Mouse (Mus musculus): ENCODE data around the gene Micu1.

Micu1 gene

DNA sequence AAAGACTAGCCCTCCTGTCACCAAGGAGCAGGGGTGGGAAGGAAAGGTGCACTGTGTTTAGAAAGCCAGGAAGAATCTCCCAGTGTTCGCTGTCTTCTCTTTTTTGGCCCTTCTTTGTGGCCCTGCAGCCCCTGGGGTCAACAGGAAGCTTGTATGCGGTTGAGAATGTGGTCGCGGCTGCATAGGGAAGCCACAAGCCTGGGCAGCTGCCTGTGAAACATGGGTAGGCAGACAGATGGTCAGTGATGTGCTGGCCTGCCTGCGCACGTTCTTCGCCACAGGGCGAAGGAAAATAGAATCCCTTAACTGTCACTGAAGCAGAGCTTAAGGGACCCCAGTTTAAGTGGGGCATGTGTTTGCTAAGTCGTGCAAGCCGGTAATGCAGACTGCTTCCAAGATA lies 120.6 kb downstream of the Micu1 start:
- in situ Hi-C loops (cut with MboI; ENCODE audit: low pct_unique_long_range_greater_than_20kb in 1 of 2, low sequenced_read_pairs in 2 of 2, unreplicated experiment in 1 of 2), result no loop called here

DNA sequence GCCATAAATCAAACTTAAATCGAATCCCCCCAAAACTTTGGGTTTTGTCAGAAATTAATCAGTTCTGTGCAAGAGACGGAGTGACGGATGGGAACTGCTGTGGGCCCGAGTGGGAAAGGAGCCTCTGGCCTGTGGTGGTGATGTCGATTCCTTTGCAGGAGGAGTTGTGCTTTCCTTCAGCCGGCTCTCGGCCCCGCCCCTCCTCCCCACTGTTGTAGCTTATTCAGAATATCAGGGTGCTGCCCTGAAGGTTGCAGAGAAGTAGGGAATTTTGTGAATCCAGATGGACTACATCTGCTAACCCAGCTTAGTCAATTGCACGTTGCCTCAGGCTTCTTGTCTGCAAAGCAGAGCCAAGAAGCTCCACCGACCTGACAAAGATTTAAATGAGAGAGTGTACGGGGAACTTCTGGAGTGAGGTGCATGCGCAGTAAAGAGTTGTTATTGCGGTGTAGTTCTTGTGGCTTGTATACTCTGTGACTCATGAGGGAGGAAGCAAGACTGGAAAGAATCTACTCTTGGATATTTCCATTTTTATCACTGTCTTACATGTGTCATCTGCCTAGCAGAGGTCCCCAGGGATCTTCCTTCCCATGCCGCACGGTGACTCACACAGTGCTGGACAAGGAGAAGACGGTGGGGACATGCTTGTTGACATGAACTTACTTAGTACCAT lies 123.0 kb downstream of the Micu1 start:
- in situ Hi-C loops (cut with MboI; ENCODE audit: low pct_unique_long_range_greater_than_20kb in 1 of 2, low sequenced_read_pairs in 2 of 2, unreplicated experiment in 1 of 2), result no loop called here

DNA sequence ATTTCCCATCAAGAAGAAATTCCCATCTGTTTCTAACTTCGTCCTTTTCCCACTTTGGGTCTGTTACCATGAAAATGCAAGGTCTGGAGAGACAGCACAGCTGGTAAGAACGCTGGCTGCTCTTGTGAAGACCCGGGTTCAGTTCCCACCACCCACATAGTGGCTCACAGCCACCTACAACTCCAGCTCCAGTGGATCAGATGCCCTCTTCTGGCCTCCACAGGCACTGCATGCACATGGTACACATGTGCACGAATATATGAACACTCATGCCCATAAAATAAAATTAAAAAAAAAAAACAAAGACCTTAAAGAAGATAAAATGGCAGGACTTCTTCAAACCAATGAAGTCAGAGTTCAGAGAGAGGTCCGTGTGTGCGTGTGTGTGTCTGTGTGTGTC lies 127.6 kb downstream of the Micu1 start:
- in situ Hi-C loops (cut with MboI; ENCODE audit: low pct_unique_long_range_greater_than_20kb in 1 of 2, low sequenced_read_pairs in 2 of 2, unreplicated experiment in 1 of 2), result no loop called here

DNA sequence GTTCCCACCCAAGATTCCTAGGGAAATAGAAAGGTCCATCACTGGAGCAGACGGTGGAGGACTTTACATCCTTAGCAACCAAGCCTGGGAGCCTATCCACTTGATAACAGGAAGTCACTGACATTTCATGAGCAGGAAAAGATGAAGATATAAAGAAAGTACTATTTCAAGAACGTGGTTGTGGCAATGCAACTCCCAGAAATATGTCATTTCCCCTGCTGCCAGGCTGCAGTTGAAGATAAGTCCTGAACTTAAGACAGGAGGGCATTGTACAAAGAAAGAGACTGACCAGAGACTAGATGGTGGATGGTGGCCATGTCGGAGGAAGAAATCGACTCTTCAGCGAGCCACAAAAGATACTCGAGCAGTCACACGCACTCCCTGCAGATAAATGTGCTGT lies 129.7 kb downstream of the Micu1 start:
- in situ Hi-C loops (cut with MboI; ENCODE audit: low pct_unique_long_range_greater_than_20kb in 1 of 2, low sequenced_read_pairs in 2 of 2, unreplicated experiment in 1 of 2), result no loop called here

DNA sequence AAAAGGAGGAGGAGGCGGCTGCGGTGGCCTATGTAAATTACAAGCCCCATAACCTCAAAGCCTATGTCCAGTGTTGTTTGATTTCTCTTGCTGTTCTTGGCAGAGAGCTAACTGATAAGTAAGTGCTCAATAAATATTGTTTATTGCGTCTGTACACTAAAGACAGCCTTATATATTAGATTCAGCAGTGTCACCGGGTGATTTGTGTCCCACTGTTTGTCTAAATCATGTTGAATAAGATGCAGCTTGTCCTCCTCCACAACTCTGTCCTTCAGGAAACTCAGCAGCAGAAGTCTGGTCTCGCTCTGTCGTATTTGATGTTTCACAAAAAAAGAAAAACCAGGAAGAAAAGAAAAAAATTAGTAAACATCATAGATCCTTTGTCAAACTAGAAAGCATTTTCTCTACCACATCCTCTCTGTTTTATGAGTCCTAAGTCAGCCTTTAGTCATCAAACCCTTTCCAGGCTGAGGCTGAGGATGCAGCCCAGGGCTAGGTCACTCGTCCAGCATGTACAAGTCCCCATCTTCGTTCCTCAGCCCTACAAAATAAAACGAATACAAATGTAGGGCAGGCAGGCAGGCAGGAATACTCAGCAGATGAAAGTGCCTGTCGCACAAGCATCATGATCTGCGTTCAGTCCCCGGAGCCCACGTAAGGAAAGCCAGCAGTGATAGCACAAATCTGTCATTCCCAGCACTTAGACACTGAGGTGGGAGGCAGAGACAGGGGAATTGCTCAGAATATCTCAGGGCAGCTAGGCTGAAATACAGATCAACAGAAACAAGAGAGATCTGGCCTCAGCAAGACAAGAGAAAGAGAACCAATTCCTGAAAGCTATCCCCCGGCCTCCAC lies 133.3 kb downstream of the Micu1 start:
- in situ Hi-C loops (cut with MboI; ENCODE audit: low pct_unique_long_range_greater_than_20kb in 1 of 2, low sequenced_read_pairs in 2 of 2, unreplicated experiment in 1 of 2), result no loop called here

- in situ Hi-C loops (cut with MboI; ENCODE audit: low pct_unique_long_range_greater_than_20kb in 1 of 2, low sequenced_read_pairs in 2 of 2, unreplicated experiment in 1 of 2), result no loop called here
Observed at GRCm38 (mm10) chr10:59837490-59837889, 135.2 kb downstream of the Micu1 start.

- in situ Hi-C loops (cut with MboI; ENCODE audit: low pct_unique_long_range_greater_than_20kb in 1 of 2, low sequenced_read_pairs in 2 of 2, unreplicated experiment in 1 of 2), result no loop called here
Observed at GRCm38 (mm10) chr10:59841434-59841833, 139.2 kb downstream of the Micu1 start.

- in situ Hi-C loops (cut with MboI; ENCODE audit: low pct_unique_long_range_greater_than_20kb in 1 of 2, low sequenced_read_pairs in 2 of 2, unreplicated experiment in 1 of 2), result no loop called here
Observed at GRCm38 (mm10) chr10:59843125-59843524, 140.8 kb downstream of the Micu1 start.

DNA sequence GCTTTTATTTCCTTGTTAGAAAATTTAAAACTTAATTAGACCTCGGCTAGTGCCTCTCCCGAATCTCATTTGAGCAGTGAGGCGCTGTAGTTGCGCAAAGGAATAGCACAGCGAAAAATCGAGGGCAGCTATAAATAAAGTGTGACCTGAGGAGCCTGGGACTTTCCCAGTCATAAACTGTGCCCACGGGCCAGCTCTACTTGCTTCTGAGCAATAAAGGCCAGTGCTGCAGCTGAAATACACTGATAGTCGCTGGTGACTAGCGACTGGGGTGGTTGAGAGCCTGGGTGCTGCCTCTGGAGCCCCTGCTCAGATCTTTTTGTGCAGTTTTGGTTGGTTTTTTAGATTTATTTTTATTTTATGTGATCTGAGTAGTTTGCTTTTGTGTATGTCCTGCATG lies 142.4 kb downstream of the Micu1 start:
- in situ Hi-C loops (cut with MboI; ENCODE audit: low pct_unique_long_range_greater_than_20kb in 1 of 2, low sequenced_read_pairs in 2 of 2, unreplicated experiment in 1 of 2), result no loop called here

- in situ Hi-C loops (cut with MboI; ENCODE audit: low pct_unique_long_range_greater_than_20kb in 1 of 2, low sequenced_read_pairs in 2 of 2, unreplicated experiment in 1 of 2), result no loop called here
Observed at GRCm38 (mm10) chr10:59846416-59846815, 144.1 kb downstream of the Micu1 start.

DNA sequence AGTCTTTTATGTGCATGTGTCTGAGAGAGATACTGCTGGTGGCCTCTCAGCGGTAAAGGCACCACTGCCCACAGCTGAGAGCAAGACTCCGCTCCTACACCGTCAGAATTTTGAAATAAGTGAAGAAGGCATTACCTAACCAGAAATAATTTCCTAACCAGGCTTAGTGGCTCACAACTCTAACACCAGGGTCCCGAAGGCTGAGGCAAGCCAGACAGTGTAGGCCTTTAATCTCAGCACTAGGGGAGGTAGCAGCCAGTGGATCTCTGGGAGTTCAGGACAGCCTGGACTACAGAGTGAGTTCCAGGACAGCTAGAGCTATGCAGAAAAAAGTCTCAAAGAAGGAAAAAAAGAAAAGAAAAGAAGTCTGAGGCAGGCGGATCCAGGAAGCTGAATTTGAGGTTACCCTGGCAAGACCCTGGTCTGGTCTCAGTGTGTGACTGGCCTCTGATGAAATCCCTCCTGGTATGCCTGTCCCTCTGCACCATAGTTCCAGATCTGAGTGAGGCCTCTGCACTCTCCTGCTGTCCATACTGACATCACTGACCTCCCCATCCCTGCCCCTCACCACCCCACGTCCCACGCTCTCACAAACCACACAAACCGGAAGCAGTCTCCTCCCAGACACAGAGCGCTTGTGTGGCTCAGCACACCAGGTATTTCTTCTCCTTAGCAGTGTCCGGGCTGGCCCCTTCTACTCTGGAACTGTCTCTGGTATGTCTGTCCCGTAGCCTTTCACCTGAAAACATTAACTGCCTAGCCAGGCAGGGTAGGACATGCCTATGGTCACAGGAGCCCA lies 146.0 kb downstream of the Micu1 start:
- in situ Hi-C loops (cut with MboI; ENCODE audit: low pct_unique_long_range_greater_than_20kb in 1 of 2, low sequenced_read_pairs in 2 of 2, unreplicated experiment in 1 of 2), result no loop called here

GRCm38 (mm10) chr10:59848953-59849352 lies 146.7 kb downstream of the Micu1 start:
- in situ Hi-C loops (cut with MboI; ENCODE audit: low pct_unique_long_range_greater_than_20kb in 1 of 2, low sequenced_read_pairs in 2 of 2, unreplicated experiment in 1 of 2), result no loop called here

DNA sequence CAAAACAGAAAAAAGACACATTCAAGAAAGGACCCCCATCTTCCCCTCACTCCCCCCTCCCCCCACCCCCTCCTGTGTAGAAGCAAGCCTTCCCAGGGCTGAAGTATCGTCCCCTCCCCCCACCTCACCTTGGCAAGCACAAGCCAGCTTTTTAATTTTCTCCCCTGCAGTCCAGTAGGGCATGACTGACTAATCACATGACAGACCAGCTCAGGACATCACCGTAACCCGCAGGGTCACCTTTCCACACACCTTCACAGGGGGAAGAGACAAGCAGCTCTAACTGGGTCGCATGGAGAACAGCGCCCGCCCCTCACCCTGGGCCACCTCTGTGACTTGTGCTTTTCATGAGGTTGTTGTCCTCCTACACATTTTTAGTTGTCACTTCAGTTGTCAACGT lies 147.1 kb downstream of the Micu1 start:
- in situ Hi-C loops (cut with MboI; ENCODE audit: low pct_unique_long_range_greater_than_20kb in 1 of 2, low sequenced_read_pairs in 2 of 2, unreplicated experiment in 1 of 2), result no loop called here

DNA sequence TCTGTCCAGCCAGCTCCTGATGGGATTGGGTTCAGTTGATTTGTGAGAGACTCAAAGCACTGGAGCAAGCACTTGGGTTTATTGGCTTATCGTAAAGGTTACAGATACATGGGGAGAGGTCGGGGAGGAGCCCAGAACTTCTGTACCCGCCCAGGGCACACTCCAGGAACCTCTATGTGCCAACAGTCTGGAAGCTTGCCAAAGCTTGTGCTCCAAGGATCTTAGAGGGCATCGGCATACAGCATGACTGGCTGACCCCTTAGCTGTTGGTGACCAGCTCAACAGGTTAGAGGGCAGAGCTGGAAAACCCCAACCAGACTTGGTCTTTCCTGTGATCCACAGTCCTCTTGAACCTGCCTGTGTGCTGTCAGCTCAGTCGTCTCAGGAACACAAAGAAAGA lies 154.9 kb downstream of the Micu1 start:
- in situ Hi-C loops (cut with MboI; ENCODE audit: low pct_unique_long_range_greater_than_20kb in 1 of 2, low sequenced_read_pairs in 2 of 2, unreplicated experiment in 1 of 2), result no loop called here

GRCm38 (mm10) chr10:59860684-59861083 lies 158.4 kb downstream of the Micu1 start:
- in situ Hi-C loops (cut with MboI; ENCODE audit: low pct_unique_long_range_greater_than_20kb in 1 of 2, low sequenced_read_pairs in 2 of 2, unreplicated experiment in 1 of 2), result no loop called here

GRCm38 (mm10) chr10:59861201-59861600 lies 158.9 kb downstream of the Micu1 start:
- in situ Hi-C loops (cut with MboI; ENCODE audit: low pct_unique_long_range_greater_than_20kb in 1 of 2, low sequenced_read_pairs in 2 of 2, unreplicated experiment in 1 of 2), result no loop called here

GRCm38 (mm10) chr10:59862816-59863440 lies 160.7 kb downstream of the Micu1 start:
- in situ Hi-C loops (cut with MboI; ENCODE audit: low pct_unique_long_range_greater_than_20kb in 1 of 2, low sequenced_read_pairs in 2 of 2, unreplicated experiment in 1 of 2), result no loop called here

- in situ Hi-C loops (cut with MboI; ENCODE audit: low pct_unique_long_range_greater_than_20kb in 1 of 2, low sequenced_read_pairs in 2 of 2, unreplicated experiment in 1 of 2), result no loop called here
Observed at GRCm38 (mm10) chr10:59863620-59864019, 161.3 kb downstream of the Micu1 start.

All from mouse embryonic stem cell (cell line).